Mouse (Mus musculus): ENCODE results near the gene Opn1mw.

GRCm38 (mm10) chrX:74176959-74177358 lies 49.7 kb downstream of the Opn1mw start, which contains the start of gene Tktl1:
- no peak for TF ChIP-seq ZC3H11A (IDR thresholded peaks at IDR 0.05; ENCODE audit: borderline replicate concordance, low read depth, low read length)
- TF ChIP-seq ZNF384 (IDR thresholded peaks at IDR 0.05; ENCODE audit: low read depth, low read length) = no peak
